Comparison of ENCODE assay signal across 25 mouse cellular contexts in the genomic region with DNA sequence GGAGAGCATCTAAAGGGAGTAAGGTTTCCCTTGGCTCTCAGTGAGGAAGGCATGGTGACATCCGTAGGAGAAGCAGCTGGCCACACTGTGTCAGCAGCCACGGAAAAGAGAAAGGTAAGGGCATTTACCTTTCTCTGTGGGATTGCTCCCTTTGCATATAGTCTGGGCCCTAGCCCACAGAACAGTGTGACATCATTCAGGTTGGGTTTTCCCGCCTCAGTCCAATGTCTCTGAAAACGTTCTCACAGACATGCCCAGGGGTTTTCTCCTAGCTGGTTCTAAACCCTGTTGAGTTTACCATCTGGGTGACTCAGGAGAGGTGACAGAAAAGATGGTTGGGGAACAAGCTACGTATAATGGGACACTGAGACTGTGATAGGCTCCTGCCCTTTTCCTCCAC.
"Had no signal": no experiment of that assay in that cellular context is flagged by ENCODE, and none has a peak within 500 bp of the region (broad histone marks: within the 10 kb centered on the region; RNA-seq: fewer than 3 reads in every experiment).

No protein-coding gene starts in this region.

- DNase-seq: cerebellum, adult 8-10 months; cerebellum, adult 9-10 months; cerebellum, adult 9-11 months; cerebellum, postnatal 10 days; cerebellum, postnatal 14 days; cerebellum, postnatal 25 days; cerebellum, postnatal 36 days; embryo, embryonic 11 days; forebrain, postnatal 0 days; gastrocnemius, adult 2 months; gastrocnemius, postnatal 10 days; gastrocnemius, postnatal 14 days; gastrocnemius, postnatal 25 days; gastrocnemius, postnatal 36 days; heart, adult 18-20 months; heart, adult 2 months had no signal

- H3K27me3 ChIP-seq: embryonic facial prominence, embryonic 12.5 days; embryonic facial prominence, embryonic 13.5 days; embryonic facial prominence, embryonic 15.5 days; forebrain, embryonic 12.5 days; forebrain, embryonic 13.5 days; forebrain, embryonic 15.5 days had no signal

- H3K36me3 ChIP-seq: embryonic facial prominence, embryonic 10.5 days; embryonic facial prominence, embryonic 12.5 days; embryonic facial prominence, embryonic 13.5 days; embryonic facial prominence, embryonic 15.5 days; forebrain, embryonic 10.5 days; forebrain, embryonic 12.5 days; forebrain, embryonic 15.5 days had no signal

- H3K4me1 ChIP-seq: embryonic facial prominence, embryonic 10.5 days; embryonic facial prominence, embryonic 12.5 days; forebrain, embryonic 10.5 days; forebrain, embryonic 12.5 days; forebrain, embryonic 13.5 days; forebrain, embryonic 15.5 days had no signal

- H3K9me3 ChIP-seq: embryonic facial prominence, embryonic 12.5 days; embryonic facial prominence, embryonic 13.5 days; embryonic facial prominence, embryonic 15.5 days; forebrain, embryonic 10.5 days; forebrain, embryonic 12.5 days; forebrain, embryonic 13.5 days; forebrain, embryonic 15.5 days had no signal

- H3K27ac ChIP-seq: embryonic facial prominence, embryonic 10.5 days; embryonic facial prominence, embryonic 12.5 days; embryonic facial prominence, embryonic 15.5 days; forebrain, embryonic 10.5 days; forebrain, embryonic 12.5 days; forebrain, embryonic 13.5 days; forebrain, embryonic 15.5 days; gastrocnemius, adult 2 months; heart, adult 2 months had no signal

- H3K4me3 ChIP-seq: embryonic facial prominence, embryonic 10.5 days; embryonic facial prominence, embryonic 12.5 days; embryonic facial prominence, embryonic 13.5 days; embryonic facial prominence, embryonic 15.5 days; erythroblast, embryonic 14.5 days; forebrain, embryonic 10.5 days; forebrain, embryonic 12.5 days; forebrain, embryonic 13.5 days; forebrain, embryonic 15.5 days; gastrocnemius, adult 2 months; heart, adult 2 months had no signal

- H3K4me2 ChIP-seq: embryonic facial prominence, embryonic 12.5 days; embryonic facial prominence, embryonic 13.5 days; embryonic facial prominence, embryonic 15.5 days; forebrain, embryonic 12.5 days; forebrain, embryonic 13.5 days; forebrain, embryonic 15.5 days had no signal

- H3K9ac ChIP-seq: embryonic facial prominence, embryonic 12.5 days; embryonic facial prominence, embryonic 13.5 days; embryonic facial prominence, embryonic 15.5 days; forebrain, embryonic 12.5 days; forebrain, embryonic 13.5 days; forebrain, embryonic 15.5 days; forebrain, postnatal 0 days had no signal
